Mouse (Mus musculus): ENCODE measurements around the gene Phf11d. TPM values are rescaled to one million over a fixed set of nuclear protein-coding genes. Genes with fewer than 3 reads are reported as not detected.
"Not testable (repeated sequence)": the region's sequence is repeated elsewhere in the genome, so short reads cannot be mapped to it uniquely, and the experiment has no call there.

The Phf11d gene
- under 1 TPM; 0.68 to 0.87 TPM for total RNA-seq (2021)
- long read RNA-seq = 0 reads

DNA sequence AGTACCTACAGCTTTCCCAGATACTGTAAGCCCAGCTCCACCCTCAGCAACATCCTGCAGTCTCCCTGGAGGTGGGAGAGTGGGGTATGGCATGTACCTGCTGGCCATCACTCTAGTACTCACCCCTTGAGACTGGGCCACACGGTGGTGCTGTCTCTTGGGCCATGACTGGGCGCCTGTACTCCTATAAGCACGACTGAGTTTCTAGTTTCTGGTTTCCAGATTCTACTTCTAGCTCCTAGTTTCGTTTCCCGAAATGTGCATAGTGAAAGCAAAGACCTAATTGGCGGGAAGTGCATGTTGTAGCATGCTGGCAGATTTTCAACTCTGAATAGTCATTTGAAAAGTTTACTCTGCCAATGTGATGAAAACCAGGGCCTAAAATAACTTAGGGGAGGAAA lies at the start of gene Phf11d:
Gene Phf11d, minus strand, starts transcription at position 227 of the 401 bp plus-strand sequence.
- DNase-seq (ENCODE audit: low spot score in 2 of 2) = peak; percentile 3 to 29

DNA sequence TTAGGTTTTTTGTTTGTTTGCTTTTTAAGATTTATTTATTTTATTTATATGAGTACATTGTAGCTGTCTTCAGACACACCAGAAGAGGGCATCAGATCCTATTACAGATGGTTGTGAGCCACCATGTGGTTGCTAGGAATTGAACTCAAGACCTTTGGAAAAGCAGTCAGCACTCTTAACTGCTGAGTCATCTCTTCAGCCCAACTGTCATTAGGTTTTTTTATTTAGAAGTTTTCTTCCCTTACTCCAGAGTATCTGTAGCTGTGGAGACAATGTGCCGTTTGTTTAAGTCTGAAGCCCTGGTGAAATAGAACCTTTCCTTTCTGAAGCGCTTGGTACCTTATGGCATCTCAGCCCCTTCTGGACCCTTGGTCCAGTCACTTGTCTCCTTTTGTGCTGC lies 49.7 kb upstream of the Phf11d start:
- not testable (repeated sequence) for DNase-seq (ENCODE audit: low spot score in 2 of 2)

DNA sequence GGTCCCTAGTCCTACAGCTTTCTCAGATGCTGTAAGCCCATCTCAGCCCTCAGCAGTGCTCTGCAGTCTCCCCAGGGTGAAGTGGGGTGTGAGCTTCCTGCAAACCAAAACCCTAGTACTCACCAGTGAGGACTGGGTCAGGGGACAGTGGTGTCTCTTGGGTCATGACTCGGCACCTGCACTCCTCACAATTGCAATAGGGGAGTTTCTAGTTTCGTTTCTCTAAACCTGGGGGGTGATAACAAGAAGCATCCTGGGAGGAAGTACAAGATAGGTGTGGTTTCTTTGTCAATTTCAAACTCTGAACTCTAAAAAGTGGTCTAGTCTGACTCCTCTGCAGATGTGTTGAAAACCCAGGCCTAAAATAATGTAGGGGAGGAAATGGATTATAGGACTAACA lies 31.7 kb upstream of the Phf11d start:
- no peak for DNase-seq (ENCODE audit: low spot score in 2 of 2)

DNA sequence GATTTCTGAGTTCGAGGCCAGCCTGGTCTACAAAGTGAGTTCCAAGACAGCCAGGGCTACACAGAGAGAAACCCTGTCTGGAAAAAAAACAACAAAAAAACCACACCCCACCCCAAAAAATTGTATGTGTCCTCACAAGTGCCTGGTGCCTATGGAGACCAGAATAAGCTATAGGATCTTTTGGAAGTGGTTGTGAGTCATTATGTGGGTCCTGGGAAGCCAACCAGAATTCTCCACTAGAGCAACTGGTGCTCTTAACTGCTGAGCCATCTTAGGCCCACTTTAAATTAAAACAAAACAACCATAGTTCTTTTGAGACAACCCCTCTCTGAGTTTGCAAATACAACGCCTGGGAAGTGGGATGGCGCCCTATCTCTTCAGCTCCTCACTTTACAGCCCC lies 30.0 kb upstream of the Phf11d start, which contains the start of gene Phf11c:
Gene Phf11c, minus strand, starts transcription at position 101 of the 400 bp plus-strand sequence.
- no peak for DNase-seq (ENCODE audit: low spot score in 2 of 2)

DNA sequence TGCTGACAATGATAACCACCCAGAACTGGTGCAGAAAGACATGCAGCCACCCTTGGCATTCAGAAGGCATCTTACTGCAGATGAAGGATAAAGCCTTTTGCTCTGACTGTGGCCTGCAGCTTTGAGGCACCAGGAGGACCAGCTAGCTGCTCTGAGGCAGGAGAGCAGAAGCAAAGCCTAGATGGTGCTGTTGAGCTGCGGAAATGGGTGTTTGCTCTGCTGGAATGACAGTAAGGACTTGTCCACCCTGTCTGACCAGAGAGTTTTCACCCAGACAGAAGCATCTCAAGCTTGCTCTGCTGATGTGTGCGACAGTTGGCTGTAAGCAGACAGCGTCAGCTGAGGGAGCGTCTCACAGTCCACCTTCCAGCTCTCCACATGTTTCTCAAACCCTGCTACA lies 24.9 kb upstream of the Phf11d start:
- peak; percentile 20 to 57 for DNase-seq (ENCODE audit: low spot score in 2 of 2)

DNA sequence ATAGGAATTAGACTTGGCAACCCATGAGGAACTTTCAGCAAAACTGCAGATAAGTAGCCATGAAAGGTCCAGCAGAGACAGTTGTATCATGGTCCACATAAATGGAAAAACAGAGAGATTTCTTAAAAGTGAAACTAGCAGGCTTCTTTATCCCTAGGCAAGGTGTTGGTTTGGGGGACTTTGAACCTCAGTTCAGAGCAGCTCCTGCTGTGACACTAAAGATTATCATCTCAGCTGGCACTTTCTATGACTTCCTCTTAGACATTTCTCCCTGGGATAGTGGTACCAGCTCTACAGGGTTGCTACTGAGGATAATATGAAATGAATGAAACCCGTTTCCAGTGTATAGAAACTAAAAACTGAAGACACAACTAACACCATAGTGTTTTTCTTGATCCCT lies 24.3 kb upstream of the Phf11d start:
- no peak for DNase-seq (ENCODE audit: low spot score in 2 of 2)

DNA sequence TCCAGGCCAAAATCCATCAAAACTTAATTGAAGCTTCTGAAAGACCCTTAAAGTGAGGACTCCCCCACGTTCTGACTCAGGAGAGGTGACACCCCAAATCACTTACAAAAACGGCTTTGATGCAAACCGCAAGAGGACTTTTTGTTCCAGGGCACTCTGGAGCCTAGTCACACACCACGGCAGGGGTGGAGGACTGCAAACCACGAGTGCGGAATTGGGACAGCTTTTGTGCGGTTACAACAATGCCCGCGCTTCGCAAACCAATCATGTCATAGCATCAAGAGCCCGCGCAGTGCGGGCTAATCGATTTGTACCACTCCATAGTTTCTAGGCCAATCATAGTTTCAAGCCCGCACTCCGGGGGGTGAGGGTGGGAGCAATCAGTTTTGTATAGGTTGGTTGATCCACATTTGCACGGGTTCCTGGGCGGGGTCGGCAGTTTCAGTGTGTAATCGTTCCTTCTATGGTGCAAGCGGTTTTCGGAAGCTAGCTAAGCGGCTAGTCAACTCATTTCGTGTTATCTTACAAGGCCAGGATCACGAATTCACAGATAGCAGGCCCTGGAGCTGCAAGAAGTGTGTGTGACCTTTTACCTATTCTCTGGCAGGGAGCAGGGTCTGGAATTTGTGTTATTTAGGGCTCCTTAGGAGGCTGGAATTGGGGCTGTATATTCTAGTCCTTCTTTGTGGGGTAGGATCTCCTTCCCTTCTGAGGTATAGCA lies 5.2 kb upstream of the Phf11d start:
- no peak for DNase-seq (ENCODE audit: low spot score in 2 of 2)

DNA sequence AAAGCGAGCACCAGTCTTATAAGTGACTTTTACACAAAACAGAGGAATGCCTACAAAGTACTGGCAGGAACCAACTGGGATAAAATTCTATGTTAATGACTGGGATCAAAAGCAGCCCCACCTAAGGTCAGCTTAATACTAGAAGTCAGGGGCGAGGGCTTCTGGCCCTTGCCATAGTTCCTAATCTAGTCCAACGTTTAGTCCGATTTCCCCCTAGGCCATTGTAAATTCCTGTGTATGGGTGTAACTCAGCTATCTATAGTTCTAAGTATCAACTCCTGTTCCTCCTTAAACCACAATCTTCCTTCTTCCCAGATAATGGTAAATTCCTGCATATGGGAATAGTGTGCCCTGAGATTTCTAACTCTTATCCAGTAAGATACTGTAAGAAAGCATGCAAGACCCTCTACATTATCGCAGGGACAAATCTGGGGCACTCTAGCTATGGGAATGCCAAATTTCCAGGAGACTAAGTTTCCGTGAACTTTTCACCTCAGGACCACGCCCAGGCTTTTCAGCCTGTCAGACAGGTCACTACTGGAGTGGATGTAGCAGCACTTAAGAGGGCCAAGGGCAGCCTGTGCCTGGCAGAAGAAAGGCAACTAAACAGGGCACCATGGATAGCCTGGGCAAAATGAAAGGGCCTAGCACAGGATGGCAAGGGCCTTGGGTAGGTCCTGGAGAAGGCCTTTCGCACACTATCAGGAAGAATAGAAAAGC lies 1.3 kb upstream of the Phf11d start:
- DNase-seq (ENCODE audit: low spot score in 2 of 2) = no peak

DNA sequence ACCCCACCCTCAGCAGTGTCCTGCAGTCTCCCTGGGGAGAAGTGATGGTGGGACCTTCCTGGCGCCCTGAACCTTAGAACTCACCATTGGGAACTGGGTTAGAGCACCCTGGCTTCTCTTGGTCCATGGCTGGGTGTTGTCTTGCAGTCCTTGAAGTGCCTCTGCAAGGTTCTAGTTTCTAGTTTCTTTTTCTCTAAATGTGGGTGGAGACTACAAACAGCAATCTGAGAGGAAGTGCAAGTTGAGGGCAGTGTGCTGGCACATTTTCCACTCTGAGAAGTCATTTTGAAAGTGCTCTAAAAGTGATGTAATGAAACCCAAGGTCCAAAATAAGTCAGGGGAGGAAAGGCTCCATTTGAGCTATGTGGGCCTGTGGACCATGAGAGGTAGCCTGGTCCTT lies 24.1 kb downstream of the Phf11d start, which contains the start of gene Phf11b:
Gene Phf11b, minus strand, starts transcription at position 163 of the 400 bp plus-strand sequence.
- not testable (repeated sequence) for DNase-seq (ENCODE audit: low spot score in 2 of 2)

DNA sequence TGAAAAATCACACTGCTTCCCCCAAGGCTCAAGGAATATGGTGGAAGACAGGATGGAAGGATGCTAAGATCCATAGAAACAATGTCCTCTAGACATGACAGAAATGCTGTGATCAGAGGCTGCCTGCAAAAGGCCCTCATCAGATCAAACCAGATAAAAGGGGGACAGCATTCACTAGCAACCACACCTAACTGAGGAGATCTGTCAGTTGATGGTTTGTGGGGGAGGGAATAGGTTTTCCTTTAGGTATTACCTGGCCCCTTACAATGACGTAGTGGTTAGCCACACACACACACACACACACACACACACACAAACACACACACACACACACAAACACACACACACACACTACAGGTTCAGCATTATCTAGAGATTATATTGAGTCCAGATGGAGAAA lies 25.7 kb downstream of the Phf11d start:
- no peak for DNase-seq (ENCODE audit: low spot score in 2 of 2)

DNA sequence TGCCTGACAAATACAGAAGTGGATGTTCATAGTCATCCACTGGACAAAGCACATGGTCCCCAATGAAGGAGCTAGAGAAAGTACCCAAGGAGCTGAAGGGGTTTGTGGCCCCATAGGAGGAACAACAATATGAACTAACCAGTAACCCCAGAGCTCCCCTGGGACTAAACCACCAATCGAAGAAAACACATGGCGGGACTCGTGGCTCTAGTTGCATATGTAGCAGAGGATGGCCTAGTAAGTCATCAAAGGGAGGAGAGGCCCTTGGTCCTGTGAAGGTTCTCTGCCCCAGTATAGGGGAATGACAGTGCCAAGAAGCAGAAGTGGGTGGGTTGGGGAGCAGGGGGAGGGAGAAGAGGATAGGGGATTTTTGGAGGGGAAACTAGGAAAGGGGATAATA lies 29.2 kb downstream of the Phf11d start:
- DNase-seq (ENCODE audit: low spot score in 2 of 2) = not testable (repeated sequence)

DNA sequence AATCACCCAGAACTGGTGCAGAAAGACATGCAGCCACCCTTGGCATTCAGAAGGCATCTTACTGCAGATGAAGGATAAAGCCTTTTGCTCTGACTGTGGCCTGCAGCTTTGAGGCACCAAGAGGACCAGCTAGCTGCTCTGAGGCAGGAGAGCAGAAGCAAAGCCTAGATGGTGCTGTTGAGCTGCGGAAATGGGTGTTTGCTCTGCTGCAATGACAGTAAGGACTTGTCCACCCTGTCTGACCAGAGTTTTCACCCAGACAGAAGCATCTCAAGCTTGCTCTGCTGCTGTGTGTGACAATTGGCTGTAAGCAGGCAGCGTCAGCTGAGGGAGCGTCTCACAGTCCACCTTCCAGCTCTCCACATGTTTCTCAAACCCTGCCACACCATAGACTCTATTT lies 34.8 kb downstream of the Phf11d start:
- DNase-seq (ENCODE audit: low spot score in 2 of 2) = peak; percentile 11 to 55

DNA sequence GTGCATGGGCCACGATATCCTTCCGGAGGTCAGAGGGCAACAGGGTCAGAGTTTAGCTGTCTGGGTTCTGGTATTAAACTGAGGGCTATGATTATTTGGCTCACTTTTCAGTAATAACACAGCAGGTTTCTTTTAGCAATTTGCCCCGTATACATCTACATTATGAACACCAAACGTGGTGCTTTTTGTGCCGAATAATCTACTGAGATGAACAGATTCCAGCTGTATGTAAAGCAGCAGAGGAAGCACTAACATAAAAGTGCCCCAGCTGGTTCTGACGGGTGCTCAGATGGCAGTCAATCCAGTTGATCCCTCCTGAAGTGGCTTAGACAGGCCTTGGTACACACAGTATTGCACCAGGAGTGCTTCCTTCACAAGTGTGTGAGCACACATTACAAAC lies 45.3 kb downstream of the Phf11d start:
- not testable (repeated sequence) for DNase-seq (ENCODE audit: low spot score in 2 of 2)

DNA sequence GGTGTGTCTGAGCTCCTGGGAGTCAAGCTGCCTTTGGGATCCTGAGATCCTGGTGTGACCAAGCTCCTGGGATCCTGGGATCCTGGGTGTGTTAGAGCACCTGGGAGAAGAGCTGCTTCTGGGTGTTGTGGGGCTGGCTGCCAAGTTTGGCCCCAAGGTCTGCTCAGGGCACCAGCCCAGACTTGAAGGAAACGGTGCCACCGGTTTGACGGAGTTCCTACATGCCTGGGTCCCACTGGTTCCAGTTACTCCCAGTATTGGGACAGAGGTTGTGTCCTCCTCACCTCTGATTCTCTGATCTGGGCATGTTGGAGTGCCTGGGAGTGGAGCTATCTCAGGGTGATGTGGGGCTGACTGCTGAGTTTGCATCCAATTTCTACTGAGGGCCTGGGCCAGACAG lies 46.2 kb downstream of the Phf11d start:
- DNase-seq (ENCODE audit: low spot score in 2 of 2) = not testable (repeated sequence)

Other genes with a start within 250 kb of the Phf11d start
- gene 1700129C05Rik, start 222.6 kb downstream of the Phf11d start, total RNA-seq (2021) = not detected
- gene Gm5142, start 186.7 kb downstream of the Phf11d start, total RNA-seq (2021) = not detected
- gene Rcbtb1, start 164.3 kb downstream of the Phf11d start, total RNA-seq (2021) = 10 to 100 TPM; 34.1 to 34.8 TPM
- gene Gm6904, start 105.3 kb downstream of the Phf11d start, total RNA-seq (2021) = not detected
- not detected for gene Phf11a, start 67.9 kb downstream of the Phf11d start, total RNA-seq (2021)
- not detected for gene Phf11b, start 24.1 kb downstream of the Phf11d start, total RNA-seq (2021)
- under 1 TPM; 0.38 to 0.45 TPM for gene Phf11c, start 29.9 kb upstream of the Phf11d start, total RNA-seq (2021)
- gene Setdb2, start 75.4 kb upstream of the Phf11d start, total RNA-seq (2021) = 1 to 10 TPM; 5.4 to 7.3 TPM
- gene Cab39l, start 75.5 kb upstream of the Phf11d start, total RNA-seq (2021) = 10 to 100 TPM; 22.9 to 27.1 TPM
- 10 to 100 TPM; 78.3 to 79.8 TPM for gene Cdadc1, start 232.5 kb upstream of the Phf11d start, total RNA-seq (2021)